Mouse (Mus musculus) heart, embryonic 10.5 days (tissue): ENCODE data around the gene Sik1. TPM values are rescaled to one million over a fixed set of nuclear protein-coding genes. Genes with fewer than 3 reads are reported as not detected.

Source experiments
- DNase-seq: peaks from one replicate; pipeline ENCODE4 v3.0.0-alpha.2; 2017; ENCODE audit warnings: low spot score
- H3K27ac ChIP-seq: fragments of 300-500 bp; sonication (generic); 2 replicates; pipeline ENCODE4 v1.5.1; 2016; ENCODE audit warnings: mild to moderate bottlenecking
- H3K27me3 ChIP-seq: fragments of 300-500 bp; sonication (generic); 2 replicates; pipeline ENCODE4 v1.6.1; 2016; ENCODE audit warnings: mild to moderate bottlenecking; ENCODE audit not compliant: poor library complexity, insufficient read depth, severe bottlenecking
- H3K36me3 ChIP-seq: fragments of 300-500 bp; sonication (generic); 2 replicates; pipeline ENCODE4 v1.6.1; 2016; ENCODE audit warnings: mild to moderate bottlenecking, moderate library complexity
- H3K4me1 ChIP-seq: fragments of 300-500 bp; sonication (generic); 2 replicates; pipeline ENCODE4 v1.6.1; 2016; ENCODE audit warnings: mild to moderate bottlenecking
- H3K4me3 ChIP-seq: fragments of 300-500 bp; sonication (generic); 2 replicates; pipeline ENCODE4 v1.5.1; 2016; ENCODE audit warnings: mild to moderate bottlenecking, moderate library complexity
- H3K9me3 ChIP-seq: fragments of 300-500 bp; sonication (generic); 2 replicates; pipeline ENCODE4 v1.6.1; 2016; ENCODE audit warnings: mild to moderate bottlenecking, moderate library complexity
- WGBS: fragments of 180-500 bp; shearing (Covaris S2); methylation state at CpG from one replicate; pipeline ENCODE4 v1.1.7; 2016; 5-methylcytosine and 5-hydroxymethylcytosine counted together
- polyA plus RNA-seq: library from polyadenylated mRNA; unstranded; fragments of >200 nt; fragmentation: Nextera tagmentation; extraction: Ambion mirVana; gene quantifications from 2 replicates; pipeline ENCODE4 v1.2.1, GENCODE M21; 2016

Sik1 gene
- polyA plus RNA-seq, 1 experiment from 2014 or later, result 22.0 TPM

DNA sequence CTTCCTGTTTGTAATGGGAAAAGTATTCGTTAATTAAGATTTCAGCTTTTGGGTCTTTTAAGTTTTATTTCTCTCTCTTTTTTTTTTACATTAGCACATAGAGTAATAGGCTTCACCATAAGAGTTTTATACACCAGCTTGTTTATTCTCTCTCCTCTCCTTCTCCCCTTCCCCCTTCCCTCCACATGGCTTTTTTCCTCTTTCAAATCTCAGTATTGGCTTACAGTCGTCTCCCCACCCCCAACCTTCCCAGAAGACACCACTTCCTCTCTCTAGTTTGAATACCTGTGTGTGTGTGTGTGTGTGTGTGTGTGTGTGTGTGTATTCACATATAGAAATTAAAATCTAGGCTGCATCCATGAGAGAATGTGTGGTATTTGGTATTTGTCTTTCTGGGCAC lies 3.8 kb upstream of the Sik1 start:
- H3K36me3 ChIP-seq, result no peaks in the 10 kb centered on the region
- H3K4me1 ChIP-seq, result peaks cover 53% of the 10 kb centered on the region
- H3K9me3 ChIP-seq, result no peaks in the 10 kb centered on the region
- no peak overlapping the region for H3K4me3 ChIP-seq
- H3K27ac ChIP-seq, result no peak overlapping the region
- WGBS, result 50% methylated on average over 2 of the region's 2 CpGs
- DNase-seq, result no peak
- no peaks in the 10 kb centered on the region for H3K27me3 ChIP-seq

GRCm38 (mm10) chr17:31858786-31859185 lies 3.2 kb upstream of the Sik1 start:
- H3K27ac ChIP-seq, result peak overlapping the region; percentile 98; the same call in 1 of the 2 replicates
- H3K4me3 ChIP-seq, result no peak overlapping the region
- H3K4me1 ChIP-seq, result peaks cover 52% of the 10 kb centered on the region
- H3K27me3 ChIP-seq, result no peaks in the 10 kb centered on the region
- 65% methylated on average over 2 of the region's 2 CpGs for WGBS
- no peaks in the 10 kb centered on the region for H3K9me3 ChIP-seq
- DNase-seq, result no peak
- H3K36me3 ChIP-seq, result no peaks in the 10 kb centered on the region

DNA sequence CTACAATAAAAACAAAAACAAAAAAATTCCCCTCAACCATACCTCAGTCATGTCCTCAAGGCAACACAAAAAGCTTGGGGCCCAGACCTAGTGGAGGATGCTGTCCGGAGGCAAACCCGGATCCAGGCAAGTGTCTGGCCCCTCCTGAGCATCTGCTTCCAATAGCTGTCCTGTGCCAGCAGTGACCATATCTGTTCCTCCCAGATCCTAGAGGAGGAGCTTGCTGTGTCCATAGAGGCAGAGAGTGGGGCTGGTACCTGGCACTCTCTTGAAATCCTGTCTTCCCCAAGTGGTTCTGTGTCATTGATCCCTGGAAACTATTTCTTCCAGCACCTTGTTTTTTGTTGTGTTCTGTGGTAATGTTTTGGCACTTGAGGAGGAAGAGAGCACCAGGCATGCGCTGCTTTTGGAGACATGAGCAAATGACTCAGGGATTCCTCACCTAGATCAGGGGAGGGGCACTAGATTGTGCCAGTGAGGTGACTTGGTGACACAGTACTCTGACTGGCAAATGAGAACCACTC lies 2.4 kb upstream of the Sik1 start:
- Histone ChIP-seq H3K4me1 (peaks cover 60% of the 10 kb centered on the region), H3K27ac (peak overlapping the region; percentile 98)
- 82% methylated on average over 3 of the region's 3 CpGs for WGBS

GRCm38 (mm10) chr17:31857251-31857650 lies 1.6 kb upstream of the Sik1 start:
- Histone ChIP-seq H3K4me3 (peak overlapping the region; percentile 96; the same call in 1 of the 2 replicates), H3K9me3 (no peaks in the 10 kb centered on the region), H3K27me3 (no peaks in the 10 kb centered on the region), H3K27ac (peak overlapping the region; percentile 98), H3K4me1 (peaks cover 66% of the 10 kb centered on the region), H3K36me3 (no peaks in the 10 kb centered on the region; the same call in 1 of the 2 replicates)
- DNase-seq, result no peak
- WGBS, result 81% methylated on average over 4 of the region's 4 CpGs

More for the DNA sequence above, 2.4 kb upstream of the Sik1 start:
- no peaks in the 10 kb centered on the region for H3K9me3 ChIP-seq
- DNase-seq, result no peak
- H3K4me3 ChIP-seq, result no peak overlapping the region
- no peaks in the 10 kb centered on the region; the same call in 1 of the 2 replicates for H3K36me3 ChIP-seq
- no peaks in the 10 kb centered on the region for H3K27me3 ChIP-seq

DNA sequence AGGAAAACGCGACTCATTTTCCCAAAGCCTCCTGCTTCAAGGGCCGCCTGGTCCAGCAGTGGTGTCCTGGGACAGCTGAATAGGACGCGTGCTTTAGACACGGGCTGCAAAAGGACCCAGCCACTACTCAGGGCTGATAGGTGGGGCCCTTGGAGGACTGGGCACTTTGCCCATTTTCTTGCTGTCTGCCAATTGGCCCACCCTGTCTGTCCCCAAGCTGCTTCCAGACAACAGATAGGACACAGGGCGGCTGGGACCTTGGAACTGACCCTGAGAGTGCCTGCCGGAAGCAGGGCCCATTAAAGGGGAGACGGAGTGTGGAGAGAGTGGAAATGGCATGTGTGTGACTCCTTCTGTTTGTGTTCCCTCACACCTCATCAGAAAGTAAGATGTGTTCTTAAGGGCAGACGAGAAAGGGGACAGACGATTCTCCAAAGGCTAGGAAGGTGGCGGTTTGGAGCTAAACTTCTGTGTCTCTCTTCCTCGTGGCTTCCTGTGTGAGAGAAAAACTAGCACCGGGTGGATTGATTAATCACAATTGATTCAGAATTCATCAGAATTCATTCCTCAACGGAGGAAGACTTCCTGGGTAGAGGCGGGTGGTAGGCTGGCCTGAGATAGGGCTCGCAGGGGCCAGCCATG lies 1.0 kb upstream of the Sik1 start:
- Histone ChIP-seq H3K36me3 (peaks cover 2% of the 10 kb centered on the region; the same call in 1 of the 2 replicates), H3K9me3 (no peaks in the 10 kb centered on the region), H3K4me1 (peaks cover 64% of the 10 kb centered on the region), H3K4me3 (peak overlapping the region; percentile 96), H3K27ac (peak overlapping the region; percentile 98), H3K27me3 (no peaks in the 10 kb centered on the region)
- WGBS, result 24% methylated on average over 17 of the region's 17 CpGs
- peak; percentile 95 for DNase-seq

DNA sequence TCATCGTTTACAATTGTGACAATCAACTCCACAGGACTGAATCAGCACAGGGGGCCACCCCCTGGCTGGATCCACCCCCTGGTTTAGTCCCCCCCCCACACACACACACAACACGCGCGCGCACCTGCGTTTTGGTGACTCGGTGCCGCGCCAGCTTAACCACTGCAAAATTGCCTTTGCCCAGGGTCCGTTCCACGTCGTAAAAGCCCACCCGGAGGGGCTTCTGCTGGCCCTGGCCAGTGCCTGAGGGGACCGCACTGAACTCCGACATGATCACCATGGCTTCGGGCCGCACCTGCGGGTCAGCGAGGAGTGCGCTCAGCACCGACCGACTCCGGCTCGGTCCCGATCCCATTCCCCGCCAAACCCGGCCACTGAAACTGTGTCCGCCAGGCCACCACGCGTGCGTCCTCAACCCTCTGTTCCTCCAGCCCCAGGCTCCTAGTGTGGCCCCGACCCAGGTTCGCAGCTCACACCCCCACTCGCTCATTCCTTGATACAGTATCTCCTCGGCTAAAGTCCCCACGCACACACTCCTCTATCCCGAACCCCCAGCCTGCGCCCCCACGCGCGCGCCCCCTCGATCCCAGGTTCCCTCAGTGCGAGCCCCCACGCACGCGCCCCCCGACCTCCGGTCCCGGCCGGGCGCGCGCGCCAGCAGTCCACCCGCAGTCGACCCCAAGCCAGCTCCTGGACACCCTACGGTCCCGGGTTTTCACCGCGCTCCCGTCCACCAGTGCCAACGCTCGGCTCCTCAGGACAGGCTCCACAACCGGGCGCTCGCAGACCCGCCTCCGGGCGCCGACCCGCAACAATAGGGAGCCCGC lies 621 bp downstream of the Sik1 start:
- DNase-seq, result no peak
- Histone ChIP-seq H3K27ac (peak overlapping the region; percentile 98), H3K9me3 (no peaks in the 10 kb centered on the region), H3K36me3 (peaks cover 18% of the 10 kb centered on the region), H3K27me3 (no peaks in the 10 kb centered on the region), H3K4me1 (peaks cover 67% of the 10 kb centered on the region), H3K4me3 (peak overlapping the region; percentile 96)
- under 1% methylated on average over 69 of the region's 73 CpGs for WGBS

DNA sequence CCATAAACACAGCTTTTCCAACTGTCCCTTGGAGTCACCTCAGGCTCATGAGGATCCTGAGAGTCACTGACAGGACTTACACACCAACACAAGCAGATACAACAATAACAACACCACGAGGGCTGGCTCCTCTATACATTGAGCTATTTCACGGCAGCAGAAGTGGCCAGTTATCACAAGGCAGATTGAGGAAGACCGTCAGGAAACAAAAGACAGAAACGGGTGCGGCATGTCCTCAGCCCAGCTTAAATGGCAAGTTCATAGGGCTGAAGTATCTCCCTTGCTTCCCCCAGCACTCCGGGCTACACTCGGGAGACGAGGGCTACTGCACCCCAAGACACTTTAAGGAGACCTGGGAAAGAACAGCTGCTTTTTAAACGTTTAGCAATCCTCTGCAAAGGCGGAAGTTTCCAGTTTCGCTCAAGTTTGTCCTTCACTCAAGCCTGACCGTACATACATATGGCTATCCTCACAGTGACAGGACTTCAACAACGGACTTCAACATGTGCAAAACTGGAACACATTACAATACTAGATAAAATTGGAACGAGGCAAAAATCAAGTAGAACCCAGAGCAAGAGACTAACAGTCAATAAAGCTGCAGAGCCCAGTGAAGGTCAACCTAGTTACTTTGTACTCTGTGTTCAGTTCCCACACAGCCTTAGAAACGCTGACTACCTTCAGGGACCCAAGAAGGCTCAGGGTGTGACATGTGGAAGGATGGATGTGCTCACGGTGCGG lies 2.0 kb downstream of the Sik1 start:
- no peak for DNase-seq
- Histone ChIP-seq H3K4me3 (peak overlapping the region; percentile 96), H3K4me1 (peaks cover 61% of the 10 kb centered on the region)

DNA sequence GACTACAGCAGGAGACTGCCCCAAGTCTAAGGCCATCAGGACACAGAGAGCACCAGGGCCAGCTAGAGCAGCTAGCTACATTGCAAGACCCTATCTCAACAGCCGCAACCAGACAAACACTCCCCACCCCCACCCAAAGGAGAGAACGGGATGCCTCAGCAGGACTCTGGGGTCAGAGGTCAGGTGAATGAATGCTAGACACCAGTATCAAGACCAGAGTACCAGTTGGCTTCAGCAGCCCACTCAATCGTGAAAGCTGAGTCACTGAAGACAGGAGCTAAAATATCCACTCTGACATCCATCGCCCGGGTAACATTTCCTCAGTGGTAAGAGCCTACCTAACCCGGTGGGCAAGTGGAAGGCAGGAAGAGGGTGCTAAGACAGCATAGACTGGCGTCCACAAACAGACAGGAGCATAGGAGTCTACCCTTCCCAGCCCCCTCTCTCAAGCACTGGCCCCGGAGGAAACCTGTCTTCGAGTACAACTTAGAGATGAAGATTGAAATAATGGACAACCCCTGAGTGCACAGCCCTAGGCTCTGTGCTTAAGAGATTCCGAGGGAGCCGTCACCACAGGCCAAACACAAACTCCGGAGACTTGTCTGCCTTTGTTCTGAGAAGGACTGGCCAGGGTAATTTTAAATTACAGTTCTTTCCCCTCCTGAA lies 2.7 kb downstream of the Sik1 start:
- peaks cover 39% of the 10 kb centered on the region for H3K36me3 ChIP-seq
- 32% methylated on average over 12 of the region's 12 CpGs for WGBS
- peaks cover 54% of the 10 kb centered on the region for H3K4me1 ChIP-seq
- H3K27me3 ChIP-seq, result no peaks in the 10 kb centered on the region
- H3K9me3 ChIP-seq, result no peaks in the 10 kb centered on the region
- DNase-seq, result no peak
- peak overlapping the region; percentile 96 for H3K4me3 ChIP-seq
- H3K27ac ChIP-seq, result peak overlapping the region; percentile 98

More for the DNA sequence above, 2.0 kb downstream of the Sik1 start:
- no peaks in the 10 kb centered on the region for H3K27me3 ChIP-seq
- H3K9me3 ChIP-seq, result no peaks in the 10 kb centered on the region
- H3K36me3 ChIP-seq, result peaks cover 32% of the 10 kb centered on the region
- H3K27ac ChIP-seq, result peak overlapping the region; percentile 98
- WGBS, result 39% methylated on average over 17 of the region's 17 CpGs

DNA sequence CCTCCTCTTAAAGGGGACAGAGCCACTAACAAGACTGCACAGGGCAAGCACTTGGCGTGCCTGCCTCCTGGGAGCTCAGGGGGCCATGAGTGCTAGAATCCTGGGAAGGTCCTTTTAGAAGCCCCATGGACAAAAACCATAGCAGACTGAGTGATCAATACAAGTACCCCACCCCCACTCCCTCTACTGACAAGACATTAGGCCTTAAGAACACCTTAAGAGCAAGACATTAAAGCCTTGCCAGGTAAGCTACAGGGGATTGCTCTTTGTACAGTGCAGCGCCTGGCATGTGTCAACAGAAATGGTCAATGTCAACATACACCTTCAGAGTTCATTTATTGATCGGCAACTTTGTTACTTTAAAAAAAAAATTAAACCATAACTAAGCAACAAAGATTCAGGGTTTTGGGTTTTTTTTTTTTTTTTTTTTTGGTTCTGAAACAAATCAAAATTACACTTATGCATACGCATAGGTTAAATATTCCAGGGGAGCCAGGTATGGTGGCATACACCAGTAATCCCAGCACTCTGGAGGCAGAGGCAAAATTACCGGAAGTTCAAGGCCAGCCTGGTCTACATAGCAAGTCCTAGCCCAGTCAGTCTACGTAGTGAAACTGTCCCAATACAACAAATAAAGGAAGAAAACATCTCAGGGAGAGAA lies 3.7 kb downstream of the Sik1 start:
- 0 out of 2 replicates have a peak overlapping the region, but pooled peaks have one; percentile 5 for H3K4me3 ChIP-seq
- DNase-seq, result no peak
- no peaks in the 10 kb centered on the region for H3K9me3 ChIP-seq
- 80% methylated on average over 6 of the region's 6 CpGs for WGBS
- peaks cover 49% of the 10 kb centered on the region for H3K36me3 ChIP-seq
- no peaks in the 10 kb centered on the region for H3K27me3 ChIP-seq
- peaks cover 45% of the 10 kb centered on the region for H3K4me1 ChIP-seq
- no peak overlapping the region for H3K27ac ChIP-seq

DNA sequence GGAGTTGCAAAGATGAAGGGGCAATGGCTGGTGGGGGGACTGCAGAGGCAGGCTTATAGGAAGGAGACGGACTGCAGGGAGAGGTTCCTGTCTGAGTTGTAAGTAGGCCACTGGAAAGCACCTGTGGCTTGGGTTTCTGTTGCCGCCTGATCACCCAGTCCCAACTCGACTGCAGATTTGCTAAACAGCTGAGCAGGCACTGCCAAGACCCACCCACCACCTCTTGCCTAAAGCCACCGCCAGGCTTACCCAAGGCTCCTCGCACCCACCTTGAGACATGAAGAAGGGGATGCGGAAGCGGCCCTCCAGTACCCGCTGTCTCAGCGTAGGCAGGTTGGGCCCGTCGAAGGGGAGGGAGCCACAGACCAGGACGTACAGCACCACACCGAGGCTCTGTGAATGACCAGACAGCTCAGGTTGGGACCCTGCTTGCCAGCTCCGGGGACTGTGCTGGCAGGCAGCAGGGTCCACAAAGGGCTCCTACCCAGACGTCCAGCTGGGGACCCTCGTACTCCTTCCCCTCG lies 5.1 kb downstream of the Sik1 start:
- no peak for DNase-seq
- Histone ChIP-seq H3K36me3 (peaks cover 63% of the 10 kb centered on the region), H3K27ac (no peak overlapping the region), H3K9me3 (no peaks in the 10 kb centered on the region), H3K4me3 (no peak overlapping the region), H3K4me1 (peaks cover 34% of the 10 kb centered on the region), H3K27me3 (no peaks in the 10 kb centered on the region)
- 91% methylated on average over 17 of the region's 17 CpGs for WGBS

GRCm38 (mm10) chr17:31846970-31847369 lies 8.6 kb downstream of the Sik1 start:
- 87% methylated on average over 13 of the region's 13 CpGs for WGBS
- peaks cover 81% of the 10 kb centered on the region for H3K36me3 ChIP-seq
- no peak overlapping the region for H3K27ac ChIP-seq

More at GRCm38 (mm10) chr17:31846970-31847369, 8.6 kb downstream of the Sik1 start:
- no peak overlapping the region for H3K4me3 ChIP-seq
- no peaks in the 10 kb centered on the region for H3K9me3 ChIP-seq
- H3K4me1 ChIP-seq, result peaks cover 26% of the 10 kb centered on the region
- H3K27me3 ChIP-seq, result no peaks in the 10 kb centered on the region
- DNase-seq, result no peak
